Mouse (Mus musculus): Measurements from ENCODE around the gene Lrrc23.

Lrrc23 gene

GRCm38 (mm10) chr6:124767920-124768703, 11.4 kb downstream of the Lrrc23 start:
- no peak for DNase-seq (ENCODE audit: low spot score)

- no peak for DNase-seq (ENCODE audit: low spot score)
These were observed 12.0 kb downstream of the Lrrc23 start for GRCm38 (mm10) chr6:124767536-124767919.

GRCm38 (mm10) chr6:124765951-124766350, 13.6 kb downstream of the Lrrc23 start:
- no peak for DNase-seq (ENCODE audit: low spot score)

- no peak for DNase-seq (ENCODE audit: low spot score)
These were observed 20.3 kb downstream of the Lrrc23 start for GRCm38 (mm10) chr6:124759259-124759658.

GRCm38 (mm10) chr6:124758849-124759232, 20.7 kb downstream of the Lrrc23 start:
- no peak for DNase-seq (ENCODE audit: low spot score)

- DNase-seq (ENCODE audit: low spot score): no peak
These were observed 21.3 kb downstream of the Lrrc23 start for GRCm38 (mm10) chr6:124757909-124758848.

GRCm38 (mm10) chr6:124757351-124757880, 22.1 kb downstream of the Lrrc23 start:
- no peak for DNase-seq (ENCODE audit: low spot score)

GRCm38 (mm10) chr6:124756652-124757350, 22.7 kb downstream of the Lrrc23 start:
- peak; percentile 79 for DNase-seq (ENCODE audit: low spot score)

- DNase-seq (ENCODE audit: low spot score): no peak
These were observed 23.5 kb downstream of the Lrrc23 start, which contains the start of the genes Gm45234 and Atn1 for GRCm38 (mm10) chr6:124755831-124756595. Gm45234 (minus strand) TSS chr6:124756021. Atn1 (minus strand) TSS chr6:124756524.

- no peak for DNase-seq (ENCODE audit: low spot score)
These were observed 24.2 kb downstream of the Lrrc23 start for GRCm38 (mm10) chr6:124755306-124755705.

- no peak for DNase-seq (ENCODE audit: low spot score)
These were observed 25.7 kb downstream of the Lrrc23 start for GRCm38 (mm10) chr6:124753861-124754260.

- no peak for DNase-seq (ENCODE audit: low spot score)
These were observed 29.1 kb downstream of the Lrrc23 start for GRCm38 (mm10) chr6:124750405-124750804.

GRCm38 (mm10) chr6:124746654-124747632, 32.6 kb downstream of the Lrrc23 start:
- no peak for DNase-seq (ENCODE audit: low spot score)

GRCm38 (mm10) chr6:124746296-124746605, 33.3 kb downstream of the Lrrc23 start:
- no peak for DNase-seq (ENCODE audit: low spot score)

- peak; percentile 88 for DNase-seq (ENCODE audit: low spot score)
These were observed 33.8 kb downstream of the Lrrc23 start for GRCm38 (mm10) chr6:124745490-124746295.

- no peak for DNase-seq (ENCODE audit: low spot score)
These were observed 34.7 kb downstream of the Lrrc23 start for GRCm38 (mm10) chr6:124744755-124745321.

GRCm38 (mm10) chr6:124743647-124744046, 35.9 kb downstream of the Lrrc23 start:
- DNase-seq (ENCODE audit: low spot score): no peak

- DNase-seq (ENCODE audit: low spot score): no peak
These were observed 36.5 kb downstream of the Lrrc23 start for GRCm38 (mm10) chr6:124742839-124743514.

All from ovary, postnatal 10 days (tissue).